Mouse (Mus musculus) liver, embryonic 13.5 days (tissue): ENCODE data around the gene Prss48. TPM values are rescaled to one million over a fixed set of nuclear protein-coding genes. Genes with fewer than 3 reads are reported as not detected.
"Not testable (repeated sequence)": the region's sequence is repeated elsewhere in the genome, so short reads cannot be mapped to it uniquely, and the experiment has no call there.

ENCODE experiments used
- ATAC-seq: fragments of 200-750 bp; cut with Nextera tagmentation; 2 replicates; pipeline ENCODE4 v1.8.0; 2017; ENCODE audit warnings: low read depth, mild to moderate bottlenecking, moderate number of reproducible peaks, moderate library complexity
- DNase-seq: peaks from one replicate; pipeline ENCODE4 v3.0.0; 2022
- H3K27ac ChIP-seq: fragments of 300-500 bp; sonication (generic); 2 replicates; pipeline ENCODE4 v1.5.1; 2015; ENCODE audit warnings: moderate library complexity, mild to moderate bottlenecking, inconsistent platforms
- H3K27me3 ChIP-seq: fragments of 300-500 bp; sonication (generic); 2 replicates; pipeline ENCODE4 v1.6.1; 2015; ENCODE audit warnings: mild to moderate bottlenecking, inconsistent platforms
- H3K36me3 ChIP-seq: fragments of 300-500 bp; sonication (generic); 2 replicates; pipeline ENCODE4 v1.6.1; 2015; ENCODE audit warnings: mild to moderate bottlenecking, inconsistent platforms
- H3K4me1 ChIP-seq: fragments of 300-500 bp; sonication (generic); replicated peaks from 2 replicates; pipeline ENCODE4 v1.6.1; 2015; ENCODE audit warnings: inconsistent platforms
- H3K4me2 ChIP-seq: fragments of 300-500 bp; sonication (generic); 2 replicates; pipeline ENCODE4 v1.6.1; 2015; ENCODE audit warnings: inconsistent platforms, mild to moderate bottlenecking, moderate library complexity
- H3K4me3 ChIP-seq: fragments of 300-500 bp; sonication (generic); replicated peaks from 2 replicates; pipeline ENCODE4 v1.5.1; 2015; ENCODE audit warnings: mild to moderate bottlenecking, inconsistent platforms
- H3K9ac ChIP-seq: fragments of 300-500 bp; sonication (generic); 2 replicates; pipeline ENCODE4 v1.6.1; 2015; ENCODE audit warnings: mild to moderate bottlenecking, inconsistent platforms
- H3K9me3 ChIP-seq: fragments of 300-500 bp; sonication (generic); replicated peaks from 2 replicates; pipeline ENCODE4 v1.6.1; 2016; ENCODE audit warnings: inconsistent platforms
- WGBS: fragments of 180-500 bp; shearing (Covaris S2); methylation state at CpG from one replicate; pipeline ENCODE4 v1.1.7; 2015; ENCODE audit not compliant: insufficient replicate concordance; 5-methylcytosine and 5-hydroxymethylcytosine counted together
- polyA plus RNA-seq: library from polyadenylated mRNA; unstranded; fragments of >200 nt; fragmentation: Nextera tagmentation; extraction: Ambion mirVana; gene quantifications from 2 replicates; pipeline ENCODE4 v1.2.1, GENCODE M21; 2015

The Prss48 gene
- polyA plus RNA-seq, 1 experiment from 2014 or later: not detected

DNA sequence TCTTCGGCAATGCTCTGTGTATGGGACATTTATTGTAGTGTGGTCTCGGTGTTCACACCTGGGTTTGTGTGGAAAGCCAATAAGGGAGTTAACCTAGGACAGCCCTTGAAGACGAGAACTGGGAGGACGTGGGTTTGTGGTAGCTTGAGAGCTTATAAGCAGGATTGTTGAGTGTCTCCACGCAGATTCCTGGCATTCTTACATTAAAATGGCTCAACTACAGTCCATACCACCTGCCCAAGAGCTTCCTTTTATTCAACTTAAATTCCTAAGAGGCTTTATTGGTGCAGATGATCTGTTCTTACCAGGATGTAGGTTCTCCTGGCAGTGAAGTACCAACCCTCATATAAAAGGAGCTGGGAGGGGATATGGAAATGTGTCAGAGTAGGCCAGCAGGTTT lies 649 bp upstream of the Prss48 start:
- peaks cover 7% of the 10 kb centered on the region; the same call in 1 of the 2 replicates for H3K36me3 ChIP-seq
- no peak overlapping the region for H3K27ac ChIP-seq
- H3K4me3 ChIP-seq: no peak overlapping the region
- 80% methylated on average over 5 of the region's 5 CpGs for WGBS
- H3K4me1 ChIP-seq: peaks cover 25% of the 10 kb centered on the region
- H3K9ac ChIP-seq: no peak overlapping the region
- H3K4me2 ChIP-seq: no peak overlapping the region
- DNase-seq (no peak), ATAC-seq (no peak)
- no peaks in the 10 kb centered on the region for H3K9me3 ChIP-seq
- no peaks in the 10 kb centered on the region for H3K27me3 ChIP-seq

DNA sequence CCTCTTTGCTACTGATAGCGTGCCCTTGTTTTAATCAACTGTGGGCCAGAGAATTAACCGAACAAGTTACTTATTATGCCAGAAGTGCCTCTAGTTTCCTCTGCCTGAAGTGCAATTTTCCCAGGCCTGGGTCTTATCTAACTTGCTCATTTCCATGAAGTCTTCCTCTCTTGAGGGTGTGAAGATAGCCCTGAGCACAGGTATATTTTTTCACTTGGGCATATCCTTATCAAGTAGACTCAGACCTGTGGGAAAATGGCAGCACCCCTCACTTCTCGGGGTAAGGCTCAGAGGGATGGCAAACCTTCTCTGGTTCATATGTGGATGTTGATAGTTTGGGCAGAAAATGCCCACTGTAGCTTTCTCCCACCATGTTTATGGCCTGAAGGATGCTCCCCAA lies 1.0 kb downstream of the Prss48 start:
- H3K4me2 ChIP-seq: no peak overlapping the region
- peaks cover 25% of the 10 kb centered on the region for H3K4me1 ChIP-seq
- WGBS: 25% methylated on average over 3 of the region's 3 CpGs
- ATAC-seq (peak; percentile 84), DNase-seq (peak; percentile 26)
- no peak overlapping the region for H3K4me3 ChIP-seq
- H3K9me3 ChIP-seq: no peaks in the 10 kb centered on the region
- H3K27me3 ChIP-seq: no peaks in the 10 kb centered on the region
- H3K9ac ChIP-seq: no peak overlapping the region
- peak overlapping the region; percentile 66 for H3K27ac ChIP-seq
- 0 out of 2 replicates have a peak, but pooled peaks cover 6% of the 10 kb centered on the region for H3K36me3 ChIP-seq

DNA sequence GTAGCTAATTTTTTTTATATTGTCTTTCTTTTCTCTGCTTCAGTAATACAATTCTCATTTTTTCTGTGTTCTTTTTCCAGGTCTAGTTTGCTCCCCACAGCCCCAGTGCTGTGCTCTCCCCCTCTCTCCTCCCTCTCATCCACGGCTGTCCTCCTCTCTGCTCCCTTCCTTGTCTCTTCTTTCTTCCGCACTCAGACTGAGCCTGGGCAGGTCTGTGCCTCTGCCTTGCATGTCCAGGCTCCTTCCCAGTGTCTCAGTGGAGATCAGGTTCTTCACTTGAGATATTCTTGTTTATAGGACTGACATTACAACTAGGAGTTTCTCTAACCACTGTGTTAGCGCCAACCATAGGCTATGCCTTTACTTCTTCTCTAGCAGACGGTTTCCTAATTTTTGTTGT lies 7.6 kb downstream of the Prss48 start:
- Histone ChIP-seq H3K9me3 (no peaks in the 10 kb centered on the region), H3K27ac (peak overlapping the region; percentile 19; the same call in 1 of the 2 replicates), H3K4me2 (no peak overlapping the region), H3K27me3 (no peaks in the 10 kb centered on the region), H3K4me1 (peaks cover 55% of the 10 kb centered on the region), H3K36me3 (no peaks in the 10 kb centered on the region), H3K9ac (no peak overlapping the region), H3K4me3 (no peak overlapping the region)
- DNase-seq (no peak), ATAC-seq (no peak)
- WGBS: 82% methylated on average over 4 of the region's 4 CpGs

DNA sequence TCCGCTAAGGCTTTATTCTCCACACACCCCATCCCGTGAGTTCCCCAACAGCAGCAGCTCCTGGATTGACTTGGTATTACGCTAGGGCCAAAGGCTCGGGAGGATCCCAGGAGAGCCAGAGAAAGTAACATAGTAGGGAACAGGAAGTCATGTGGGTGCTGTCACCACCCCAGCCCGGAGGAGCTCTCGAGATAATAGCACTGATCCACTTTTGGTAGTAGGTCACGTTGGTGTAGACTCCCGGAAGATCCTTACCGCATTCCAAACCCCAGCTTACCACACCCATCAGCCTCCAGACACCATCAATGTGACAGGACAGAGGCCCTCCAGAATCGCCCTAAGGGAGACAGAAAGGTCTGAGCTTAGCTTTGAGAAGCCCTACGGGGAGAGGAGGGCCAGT lies 8.5 kb downstream of the Prss48 start:
- no peaks in the 10 kb centered on the region for H3K9me3 ChIP-seq
- no peak overlapping the region for H3K4me3 ChIP-seq
- 0 out of 2 replicates have a peak, but pooled peaks have one; percentile 21 for ATAC-seq

DNA sequence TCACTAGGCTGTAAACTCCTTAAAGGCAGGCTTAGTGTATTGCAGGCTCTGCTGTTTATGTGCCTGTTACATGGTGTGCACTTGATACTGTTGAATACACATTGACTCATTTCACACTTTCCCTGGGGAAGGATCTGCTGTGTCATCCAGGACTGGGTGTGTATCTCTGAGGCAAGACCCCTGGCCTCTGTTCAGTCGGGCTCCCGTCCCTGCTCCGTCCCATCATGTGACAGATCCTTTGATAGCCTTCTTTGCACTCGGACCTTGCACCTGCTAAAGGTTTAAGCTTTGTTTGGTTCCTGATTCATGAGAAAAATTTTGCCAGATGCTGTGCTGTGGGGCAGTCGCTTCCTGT lies 10.5 kb downstream of the Prss48 start:
- Histone ChIP-seq H3K9me3 (no peaks in the 10 kb centered on the region), H3K4me1 (peaks cover 58% of the 10 kb centered on the region), H3K27me3 (no peaks in the 10 kb centered on the region), H3K27ac (peak overlapping the region; percentile 94), H3K4me2 (peak overlapping the region; percentile 67), H3K4me3 (peak overlapping the region; percentile 33), H3K9ac (peak overlapping the region; percentile 46; the same call in 1 of the 2 replicates), H3K36me3 (no peaks in the 10 kb centered on the region)
- peak; percentile 89 for ATAC-seq
- DNase-seq: peak; percentile 75
- 15% methylated on average over 5 of the region's 5 CpGs for WGBS

More for the DNA sequence above, 8.5 kb downstream of the Prss48 start:
- peak overlapping the region; percentile 94; the same call in 1 of the 2 replicates for H3K27ac ChIP-seq
- H3K4me1 ChIP-seq: peaks cover 55% of the 10 kb centered on the region
- no peaks in the 10 kb centered on the region for H3K27me3 ChIP-seq
- no peak overlapping the region for H3K9ac ChIP-seq
- no peaks in the 10 kb centered on the region for H3K36me3 ChIP-seq
- peak overlapping the region; percentile 36; the same call in 1 of the 2 replicates for H3K4me2 ChIP-seq
- peak; percentile 7 for DNase-seq
- WGBS: 34% methylated on average over 11 of the region's 11 CpGs

DNA sequence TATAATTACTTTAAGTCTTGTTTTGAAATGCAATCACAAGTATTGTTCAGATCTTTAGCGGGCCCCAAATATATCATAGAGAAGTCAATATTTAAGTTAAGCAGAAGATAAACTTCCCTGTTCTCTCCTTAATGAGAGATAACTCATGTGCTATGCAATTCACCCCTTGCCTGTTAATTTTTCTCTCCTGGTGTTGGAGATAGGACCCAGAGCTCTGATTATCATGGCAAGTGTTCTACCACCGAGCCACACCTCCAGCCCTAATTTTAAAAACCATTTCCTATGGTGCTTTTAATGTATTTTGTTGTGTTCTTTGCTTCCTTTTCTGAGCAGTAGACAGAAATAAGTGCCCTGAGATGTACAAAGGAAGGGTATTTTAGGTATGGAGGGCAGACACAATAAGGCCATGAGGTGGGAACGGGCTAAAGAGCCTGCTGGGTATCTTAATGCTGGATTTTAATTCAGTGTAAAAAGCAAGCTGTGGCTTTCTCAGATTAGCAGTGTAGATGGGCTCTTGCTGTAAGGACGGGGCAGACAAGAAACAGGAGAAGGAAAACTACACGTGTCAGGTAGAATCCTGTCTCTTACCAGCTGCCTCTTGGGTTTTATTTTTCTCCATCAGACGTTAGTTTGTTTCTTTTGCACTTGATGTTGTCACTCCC lies 11.0 kb downstream of the Prss48 start:
- DNase-seq: peak; percentile 46
- Histone ChIP-seq H3K27me3 (no peaks in the 10 kb centered on the region), H3K27ac (peak overlapping the region; percentile 94), H3K36me3 (no peaks in the 10 kb centered on the region), H3K9ac (peak overlapping the region; percentile 46; the same call in 1 of the 2 replicates), H3K4me1 (peaks cover 58% of the 10 kb centered on the region), H3K4me3 (peak overlapping the region; percentile 33), H3K4me2 (peak overlapping the region; percentile 67), H3K9me3 (no peaks in the 10 kb centered on the region)
- 17% methylated on average over 6 of the region's 6 CpGs for WGBS
- peak; percentile 85 for ATAC-seq

DNA sequence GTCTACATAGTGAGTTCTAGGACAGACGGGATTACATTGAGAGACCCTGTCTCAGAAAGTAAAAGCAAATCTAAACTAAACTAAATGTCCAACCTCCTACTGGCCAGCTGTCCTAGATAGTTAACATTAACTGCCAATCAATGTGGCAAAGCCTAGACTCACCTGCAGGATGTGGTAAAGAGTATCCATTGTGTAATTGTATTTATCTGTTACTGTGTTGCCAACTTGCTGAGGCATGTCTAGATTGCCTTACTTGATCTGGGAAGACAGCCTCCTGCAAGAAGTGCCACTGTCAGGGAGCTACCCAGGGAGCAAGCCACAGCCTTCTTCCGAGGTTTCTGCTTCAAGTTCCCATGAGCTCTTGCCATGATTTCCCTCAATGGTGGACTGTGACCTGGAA lies 15.1 kb downstream of the Prss48 start:
- ATAC-seq: no peak
- Histone ChIP-seq H3K4me2 (no peak overlapping the region), H3K27ac (no peak overlapping the region), H3K27me3 (no peaks in the 10 kb centered on the region), H3K4me1 (peaks cover 33% of the 10 kb centered on the region), H3K9ac (no peak overlapping the region), H3K9me3 (no peaks in the 10 kb centered on the region), H3K36me3 (no peaks in the 10 kb centered on the region), H3K4me3 (no peak overlapping the region)
- WGBS: 59% methylated on average over 2 of the region's 2 CpGs
- no peak for DNase-seq

DNA sequence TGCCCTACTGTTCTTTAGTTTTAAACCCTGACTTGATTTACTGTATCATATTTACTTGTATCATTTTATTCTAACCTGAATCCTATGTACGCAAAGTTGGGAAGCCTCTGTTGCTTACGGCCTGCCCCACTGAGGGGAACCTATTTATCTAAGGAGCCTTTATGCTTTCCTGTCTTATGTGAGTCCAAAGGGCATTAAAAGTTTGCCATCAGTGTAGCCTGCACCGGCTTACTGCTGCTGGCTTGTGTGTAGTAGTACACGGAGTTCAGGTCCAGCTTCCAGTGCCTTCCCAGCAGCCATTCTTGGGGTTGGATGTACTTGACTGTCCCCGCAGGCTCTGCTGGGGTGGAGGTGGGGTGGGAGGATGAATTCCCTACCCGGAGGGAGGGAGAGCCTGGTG lies 17.8 kb downstream of the Prss48 start:
- Histone ChIP-seq H3K36me3 (no peaks in the 10 kb centered on the region), H3K4me1 (peaks cover 8% of the 10 kb centered on the region), H3K4me2 (no peak overlapping the region), H3K9ac (no peak overlapping the region), H3K9me3 (no peaks in the 10 kb centered on the region), H3K27ac (no peak overlapping the region), H3K4me3 (no peak overlapping the region), H3K27me3 (no peaks in the 10 kb centered on the region)
- 81% methylated on average over 6 of the region's 6 CpGs for WGBS
- DNase-seq: no peak
- ATAC-seq: no peak

DNA sequence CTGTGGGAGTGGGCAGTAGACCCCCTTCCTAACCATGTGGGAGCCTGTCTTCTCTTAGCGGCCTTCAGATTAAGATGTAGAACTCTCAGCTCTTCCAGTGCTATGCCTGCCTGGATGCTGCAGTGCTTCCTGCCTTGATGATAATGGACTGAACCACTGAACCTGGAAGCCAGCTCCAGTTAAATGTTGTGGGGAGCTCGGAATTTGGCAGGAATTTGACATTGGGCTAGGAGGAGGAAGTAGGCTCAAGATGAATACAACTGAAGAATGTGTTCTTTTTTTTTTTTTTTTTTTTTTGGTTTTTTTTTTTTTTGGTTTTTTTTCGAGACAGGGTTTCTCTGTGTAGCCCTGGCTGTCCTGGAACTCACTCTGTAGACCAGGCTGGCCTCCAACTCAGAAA lies 20.5 kb downstream of the Prss48 start:
- not testable (repeated sequence) for DNase-seq, H3K36me3 ChIP-seq, H3K4me1 ChIP-seq, H3K27me3 ChIP-seq, H3K9me3 ChIP-seq, H3K27ac ChIP-seq, H3K4me2 ChIP-seq, H3K9ac ChIP-seq, ATAC-seq, H3K4me3 ChIP-seq
- 69% methylated on average over 3 of the region's 3 CpGs for WGBS

DNA sequence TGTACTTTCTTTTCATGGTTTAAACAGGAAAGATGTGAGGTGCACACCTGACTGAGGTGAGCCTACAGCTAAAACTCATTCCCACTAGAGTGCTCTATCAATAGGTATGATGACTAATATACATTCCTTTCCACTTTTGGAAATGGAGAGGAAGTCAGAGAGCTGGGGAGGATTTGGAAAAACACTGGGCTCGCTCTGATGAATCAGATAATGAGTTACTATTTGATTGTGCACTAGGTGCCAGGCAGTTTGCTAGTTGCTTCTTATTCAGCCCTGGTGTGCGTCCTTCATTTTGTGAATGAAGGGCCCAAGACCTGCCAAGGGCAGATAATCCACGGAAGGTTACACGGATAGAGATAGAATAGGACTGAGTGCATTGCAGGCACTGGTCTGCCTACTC lies 22.3 kb downstream of the Prss48 start:
- Histone ChIP-seq H3K4me2 (no peak overlapping the region), H3K4me1 (peaks cover 9% of the 10 kb centered on the region), H3K9ac (no peak overlapping the region), H3K27me3 (no peaks in the 10 kb centered on the region), H3K36me3 (no peaks in the 10 kb centered on the region), H3K4me3 (no peak overlapping the region), H3K9me3 (no peaks in the 10 kb centered on the region), H3K27ac (no peak overlapping the region)
- DNase-seq (no peak), ATAC-seq (no peak)
- WGBS: 80% methylated on average over 4 of the region's 4 CpGs

DNA sequence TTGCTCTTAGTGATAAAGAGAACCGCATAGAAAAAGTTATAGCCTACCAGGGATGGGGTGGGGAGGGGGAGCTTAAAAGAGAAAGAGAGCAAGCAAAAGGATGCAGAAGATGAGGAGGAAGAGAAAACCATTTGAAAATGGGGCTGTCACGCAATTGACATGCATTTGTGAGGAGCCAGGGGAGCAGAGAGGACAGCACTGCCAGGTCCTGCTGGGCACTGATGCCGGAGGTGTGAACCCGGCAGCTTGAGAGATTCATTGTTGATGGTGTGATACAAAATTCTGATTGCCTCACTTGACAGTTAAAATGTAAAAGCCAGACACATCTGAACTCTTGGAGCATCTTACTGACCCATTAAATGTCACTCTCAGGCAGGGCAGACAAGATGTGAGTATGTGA lies 27.8 kb downstream of the Prss48 start:
- Histone ChIP-seq H3K27me3 (no peaks in the 10 kb centered on the region), H3K4me2 (no peak overlapping the region), H3K9me3 (no peaks in the 10 kb centered on the region), H3K9ac (no peak overlapping the region), H3K27ac (no peak overlapping the region), H3K4me1 (peaks cover 35% of the 10 kb centered on the region), H3K36me3 (no peaks in the 10 kb centered on the region), H3K4me3 (no peak overlapping the region)
- WGBS: 70% methylated on average over 4 of the region's 4 CpGs
- DNase-seq (no peak), ATAC-seq (no peak)
